Mouse (Mus musculus): Measurements from ENCODE around the gene Samt2.
"Not testable (repeated sequence)": the region's sequence is repeated elsewhere in the genome, so short reads cannot be mapped to it uniquely, and the experiment has no call there.

Samt2 gene

DNA sequence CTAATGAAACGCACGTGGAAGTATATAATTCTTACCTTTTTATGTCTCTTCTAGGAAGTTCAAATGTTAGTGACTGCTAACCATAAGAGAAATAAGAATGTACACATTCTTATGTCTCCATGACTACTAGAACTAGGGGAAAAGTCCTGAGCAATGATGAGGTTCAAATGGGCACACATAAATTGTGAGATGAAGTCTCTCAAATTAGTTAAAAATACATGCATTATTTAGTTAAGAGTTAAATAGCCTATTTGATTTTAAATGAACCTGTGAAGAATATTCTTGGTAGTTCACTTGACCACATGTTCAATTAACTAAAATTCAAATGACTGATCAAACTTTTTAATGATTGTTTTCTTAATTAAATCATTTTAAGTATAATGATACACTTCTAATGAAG, at the start of gene Samt2:
Samt2 (minus strand) TSS at position 101 of the 400 bp plus-strand sequence.
- DNase-seq (ENCODE audit: low spot score): not testable (repeated sequence)
